ENCODE assay signal across 24 mouse cellular contexts in the genomic region with DNA sequence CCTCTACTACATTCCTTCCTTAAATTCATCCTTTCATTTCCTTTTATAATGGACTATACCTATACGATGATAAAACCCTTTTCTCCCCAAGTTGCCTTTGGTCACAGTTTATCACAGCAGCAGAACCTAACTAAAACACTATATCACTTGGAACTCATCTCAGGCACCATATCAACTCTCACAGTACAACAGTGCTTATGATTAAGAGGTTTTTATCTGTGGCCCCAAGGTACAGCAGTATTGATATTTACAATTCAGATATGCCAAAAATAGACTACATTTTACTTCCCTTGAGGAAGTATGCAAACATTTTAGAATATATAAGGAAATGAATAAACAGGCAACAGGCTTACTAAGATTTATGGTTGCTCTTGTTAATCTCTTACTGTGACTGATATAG.
"Had no signal": no experiment of that assay in that cellular context is flagged by ENCODE, and none has a peak within 500 bp of the region (broad histone marks: within the 10 kb centered on the region; RNA-seq: fewer than 3 reads in every experiment).

No protein-coding gene starts in this region.

- H3K27ac ChIP-seq: heart, adult 2 months; heart, embryonic 13.5 days; heart, embryonic 15.5 days; hindbrain, embryonic 14.5 days; intestine, embryonic 15.5 days; layer of hippocampus, adult 2 months; left cerebral cortex, adult 2 months; limb, embryonic 10.5 days; limb, embryonic 12.5 days had no signal

- H3K36me3 ChIP-seq: heart, embryonic 13.5 days; heart, embryonic 15.5 days; intestine, embryonic 15.5 days; limb, embryonic 10.5 days; limb, embryonic 12.5 days had no signal

- H3K9me3 ChIP-seq: heart, embryonic 13.5 days; heart, embryonic 15.5 days; intestine, embryonic 15.5 days; limb, embryonic 10.5 days; limb, embryonic 12.5 days had no signal

- DNase-seq: forebrain, postnatal 0 days; gastrocnemius, postnatal 14 days; gastrocnemius, postnatal 36 days; heart, adult 11 months; heart, adult 2 months; heart, postnatal 14 days; heart, postnatal 36 days; kidney, adult 18-20 months; kidney, adult 8-10 months; kidney, postnatal 10 days; kidney, postnatal 25 days; kidney, postnatal 4 days had no signal

- H3K4me3 ChIP-seq: heart, adult 2 months; heart, embryonic 13.5 days; heart, embryonic 15.5 days; intestine, embryonic 15.5 days; layer of hippocampus, adult 2 months; left cerebral cortex, adult 2 months; limb, embryonic 10.5 days; limb, embryonic 12.5 days had no signal

- H3K4me1 ChIP-seq: heart, embryonic 13.5 days; heart, embryonic 15.5 days; intestine, embryonic 15.5 days; limb, embryonic 10.5 days; limb, embryonic 12.5 days had no signal

- H3K4me2 ChIP-seq: heart, embryonic 11.5 days; heart, embryonic 13.5 days; heart, embryonic 15.5 days; hindbrain, embryonic 14.5 days; intestine, embryonic 15.5 days; limb, embryonic 12.5 days had no signal

- ATAC-seq: forebrain, postnatal 0 days; hindbrain, embryonic 16.5 days; inflammation-experienced regulatory T-cells, adult 6 months; intestine, embryonic 15.5 days; intestine, postnatal 0 days had no signal

- H3K9ac ChIP-seq: forebrain, postnatal 0 days; heart, embryonic 13.5 days; heart, embryonic 15.5 days; hindbrain, embryonic 14.5 days; intestine, embryonic 15.5 days; limb, embryonic 12.5 days had no signal

- H3K27me3 ChIP-seq: heart, embryonic 13.5 days; heart, embryonic 15.5 days; intestine, embryonic 15.5 days; limb, embryonic 12.5 days had no signal
